Mouse (Mus musculus) lung, postnatal 0 days (tissue): Measurements from ENCODE around the gene Prex1. TPM values are rescaled to one million over a fixed set of nuclear protein-coding genes. Genes with fewer than 3 reads are reported as not detected.

Experiments
- ATAC-seq: fragments of 200-750 bp; cut with Nextera tagmentation; 2 replicates; pipeline ENCODE4 v1.8.0; 2017; ENCODE audit warnings: moderate library complexity
- DNase-seq: peaks from one replicate; pipeline ENCODE4 v3.0.0-alpha.2; 2016; ENCODE audit warnings: low spot score
- H3K27ac ChIP-seq: fragments of 300-500 bp; sonication (generic); 2 replicates; pipeline ENCODE4 v1.5.1; 2014; ENCODE audit warnings: antibody characterized with exemption, mild to moderate bottlenecking, low read length, mixed read lengths
- H3K27me3 ChIP-seq: fragments of 300-500 bp; sonication (generic); replicated peaks from 2 replicates; pipeline ENCODE4 v1.6.1; 2014; ENCODE audit warnings: low read length, mixed read lengths; ENCODE audit not compliant: insufficient read depth
- H3K36me3 ChIP-seq: fragments of 300-500 bp; sonication (generic); 2 replicates; pipeline ENCODE4 v1.6.1; 2014; ENCODE audit warnings: low read length, mixed read lengths; ENCODE audit not compliant: insufficient read depth
- H3K4me1 ChIP-seq: fragments of 300-500 bp; sonication (generic); 2 replicates; pipeline ENCODE4 v1.6.1; 2014; ENCODE audit warnings: antibody characterized with exemption, low read depth, low read length, mixed read lengths; ENCODE audit not compliant: insufficient read depth
- H3K4me2 ChIP-seq: fragments of 300-500 bp; sonication (generic); replicated peaks from 2 replicates; pipeline ENCODE4 v1.6.1; 2014; ENCODE audit warnings: low read depth, mild to moderate bottlenecking, low read length, moderate library complexity, mixed read lengths
- H3K4me3 ChIP-seq: fragments of 300-500 bp; sonication (generic); 2 replicates; pipeline ENCODE4 v1.5.1; 2014; ENCODE audit warnings: low read depth, low read length
- H3K9ac ChIP-seq: fragments of 300-500 bp; sonication (generic); replicated peaks from 2 replicates; pipeline ENCODE4 v1.6.1; 2014; ENCODE audit warnings: low read depth, mild to moderate bottlenecking
- H3K9me3 ChIP-seq: fragments of 300-500 bp; sonication (generic); 2 replicates; pipeline ENCODE4 v1.6.1; 2016; ENCODE audit warnings: low read length, mixed read lengths
- CTCF ChIP-seq: IDR thresholded peaks from 2 replicates; pipeline ENCODE4 v1.5.1; 2016; ENCODE audit warnings: antibody characterized with exemption, mild to moderate bottlenecking
- EP300 ChIP-seq: IDR thresholded peaks from 2 replicates; pipeline ENCODE4 v1.6.1; 2016; ENCODE audit warnings: antibody characterized with exemption, mild to moderate bottlenecking, control low read depth
- WGBS: fragments of 180-500 bp; shearing (Covaris S2); extraction: QIAGEN DNeasy Blood & Tissue Kit; methylation state at CpG from one replicate; pipeline ENCODE4 v1.1.7; 2014; 5-methylcytosine and 5-hydroxymethylcytosine counted together
- polyA plus RNA-seq: library from polyadenylated mRNA; unstranded; fragments of >200 nt; fragmentation: Nextera tagmentation; extraction: Ambion mirVana; gene quantifications from 2 replicates; pipeline ENCODE4 v1.2.1, GENCODE M21; 2015

The Prex1 gene
- polyA plus RNA-seq, 1 experiment from 2014 or later, result 6.9 TPM

- TF ChIP-seq CTCF (no peak), EP300 (no peak)
- Histone ChIP-seq H3K9ac (no peak overlapping the region), H3K4me2 (no peak overlapping the region), H3K4me1 (no peaks in the 10 kb centered on the region), H3K27ac (no peak overlapping the region), H3K9me3 (no peaks in the 10 kb centered on the region), H3K4me3 (no peak overlapping the region), H3K27me3 (no peaks in the 10 kb centered on the region), H3K36me3 (no peaks in the 10 kb centered on the region)
- DNase-seq, result no peak
- 82% methylated on average over 4 of the region's 4 CpGs for WGBS
- no peak for ATAC-seq
Observed at GRCm38 (mm10) chr2:166637673-166637990, 76.0 kb downstream of the Prex1 start.

- WGBS, result 85% methylated on average over 17 of the region's 17 CpGs
- H3K4me1 ChIP-seq, result no peaks in the 10 kb centered on the region
- H3K9ac ChIP-seq, result no peak overlapping the region
- H3K36me3 ChIP-seq, result no peaks in the 10 kb centered on the region
- H3K9me3 ChIP-seq, result no peaks in the 10 kb centered on the region
- H3K27ac ChIP-seq, result no peak overlapping the region
- no peak overlapping the region for H3K4me2 ChIP-seq
- no peak overlapping the region for H3K4me3 ChIP-seq
- ATAC-seq (no peak), DNase-seq (no peak)
- TF ChIP-seq CTCF (no peak), EP300 (no peak)
- H3K27me3 ChIP-seq, result no peaks in the 10 kb centered on the region
Observed at GRCm38 (mm10) chr2:166636867-166637672, 76.6 kb downstream of the Prex1 start.

- DNase-seq (no peak), ATAC-seq (no peak)
- H3K27ac ChIP-seq, result no peak overlapping the region
- no peak overlapping the region for H3K4me3 ChIP-seq
- no peaks in the 10 kb centered on the region for H3K36me3 ChIP-seq
- no peaks in the 10 kb centered on the region for H3K27me3 ChIP-seq
- TF ChIP-seq EP300 (no peak), CTCF (no peak)
- H3K4me1 ChIP-seq, result no peaks in the 10 kb centered on the region
- no peak overlapping the region for H3K4me2 ChIP-seq
- H3K9me3 ChIP-seq, result no peaks in the 10 kb centered on the region
- H3K9ac ChIP-seq, result no peak overlapping the region
- WGBS, result 89% methylated on average over 10 of the region's 10 CpGs
Observed at GRCm38 (mm10) chr2:166635521-166635920, 78.1 kb downstream of the Prex1 start.

GRCm38 (mm10) chr2:166632571-166633361 is 80.9 kb downstream of the Prex1 start:
- no peaks in the 10 kb centered on the region for H3K4me1 ChIP-seq
- no peak overlapping the region for H3K9ac ChIP-seq
- no peak overlapping the region for H3K4me3 ChIP-seq
- no peaks in the 10 kb centered on the region for H3K27me3 ChIP-seq
- ATAC-seq (0 out of 2 replicates have a peak, but pooled peaks have one; percentile 23), DNase-seq (no peak)
- no peaks in the 10 kb centered on the region for H3K9me3 ChIP-seq
- WGBS, result 77% methylated on average over 13 of the region's 13 CpGs
- TF ChIP-seq EP300, result no peak
- TF ChIP-seq CTCF, result no peak
- no peak overlapping the region for H3K27ac ChIP-seq
- H3K36me3 ChIP-seq, result no peaks in the 10 kb centered on the region
- no peak overlapping the region for H3K4me2 ChIP-seq

GRCm38 (mm10) chr2:166631621-166632171 is 81.9 kb downstream of the Prex1 start:
- H3K9ac ChIP-seq, result no peak overlapping the region
- DNase-seq (no peak), ATAC-seq (no peak)
- no peaks in the 10 kb centered on the region for H3K9me3 ChIP-seq
- no peak overlapping the region for H3K4me2 ChIP-seq
- no peak overlapping the region for H3K27ac ChIP-seq
- no peaks in the 10 kb centered on the region for H3K4me1 ChIP-seq
- no peak overlapping the region for H3K4me3 ChIP-seq
- H3K36me3 ChIP-seq, result no peaks in the 10 kb centered on the region
- no peaks in the 10 kb centered on the region for H3K27me3 ChIP-seq
- WGBS, result 82% methylated on average over 10 of the region's 10 CpGs
- TF ChIP-seq EP300 (no peak), CTCF (no peak)

GRCm38 (mm10) chr2:166631189-166631588 is 82.4 kb downstream of the Prex1 start:
- H3K36me3 ChIP-seq, result no peaks in the 10 kb centered on the region
- H3K27me3 ChIP-seq, result no peaks in the 10 kb centered on the region
- DNase-seq (no peak), ATAC-seq (no peak)
- H3K4me1 ChIP-seq, result no peaks in the 10 kb centered on the region
- no peak overlapping the region for H3K4me2 ChIP-seq
- 87% methylated on average over 5 of the region's 5 CpGs for WGBS
- H3K27ac ChIP-seq, result no peak overlapping the region
- no peak for TF ChIP-seq EP300
- no peak for TF ChIP-seq CTCF
- no peak overlapping the region for H3K9ac ChIP-seq
- H3K4me3 ChIP-seq, result no peak overlapping the region
- H3K9me3 ChIP-seq, result no peaks in the 10 kb centered on the region
